Mouse (Mus musculus) liver, embryonic 12.5 days (tissue): ENCODE measurements at regions not wholly inside any gene's neighbourhood (a gene's known extent, or its start where the extent isn't known, plus 50 kb on each side); places are given as distances from the start of the nearest gene placed in this dataset.

Source experiments
- ATAC-seq: fragments of 200-750 bp; cut with Nextera tagmentation; 2 replicates; pipeline ENCODE4 v1.8.0; 2017; ENCODE audit warnings: moderate number of reproducible peaks, mild to moderate bottlenecking, moderate library complexity
- H3K27ac ChIP-seq: fragments of 300-500 bp; sonication (generic); 2 replicates; pipeline ENCODE4 v1.5.1; 2016; ENCODE audit warnings: mild to moderate bottlenecking
- H3K27me3 ChIP-seq: fragments of 300-500 bp; sonication (generic); replicated peaks from 2 replicates; pipeline ENCODE4 v1.6.1; 2016; ENCODE audit warnings: mild to moderate bottlenecking, moderate library complexity
- H3K36me3 ChIP-seq: fragments of 300-500 bp; sonication (generic); 2 replicates; pipeline ENCODE4 v1.6.1; 2016; ENCODE audit warnings: mild to moderate bottlenecking, moderate library complexity
- H3K4me1 ChIP-seq: fragments of 300-500 bp; sonication (generic); 2 replicates; pipeline ENCODE4 v1.6.1; 2016
- H3K4me2 ChIP-seq: fragments of 300-500 bp; sonication (generic); 2 replicates; pipeline ENCODE4 v1.6.1; 2016; ENCODE audit warnings: mild to moderate bottlenecking, moderate library complexity
- H3K4me3 ChIP-seq: fragments of 300-500 bp; sonication (generic); 2 replicates; pipeline ENCODE4 v1.5.1; 2016; ENCODE audit warnings: mild to moderate bottlenecking, moderate library complexity
- H3K9ac ChIP-seq: fragments of 300-500 bp; sonication (generic); 2 replicates; pipeline ENCODE4 v1.6.1; 2016; ENCODE audit warnings: mild to moderate bottlenecking, moderate library complexity
- H3K9me3 ChIP-seq: fragments of 300-500 bp; sonication (generic); replicated peaks from 2 replicates; pipeline ENCODE4 v1.6.1; 2016; ENCODE audit warnings: mild to moderate bottlenecking, moderate library complexity
- WGBS: fragments of 180-500 bp; shearing (Covaris S2); methylation state at CpG from one replicate; pipeline ENCODE4 v1.1.7; 2016; ENCODE audit not compliant: insufficient replicate concordance; 5-methylcytosine and 5-hydroxymethylcytosine counted together

DNA sequence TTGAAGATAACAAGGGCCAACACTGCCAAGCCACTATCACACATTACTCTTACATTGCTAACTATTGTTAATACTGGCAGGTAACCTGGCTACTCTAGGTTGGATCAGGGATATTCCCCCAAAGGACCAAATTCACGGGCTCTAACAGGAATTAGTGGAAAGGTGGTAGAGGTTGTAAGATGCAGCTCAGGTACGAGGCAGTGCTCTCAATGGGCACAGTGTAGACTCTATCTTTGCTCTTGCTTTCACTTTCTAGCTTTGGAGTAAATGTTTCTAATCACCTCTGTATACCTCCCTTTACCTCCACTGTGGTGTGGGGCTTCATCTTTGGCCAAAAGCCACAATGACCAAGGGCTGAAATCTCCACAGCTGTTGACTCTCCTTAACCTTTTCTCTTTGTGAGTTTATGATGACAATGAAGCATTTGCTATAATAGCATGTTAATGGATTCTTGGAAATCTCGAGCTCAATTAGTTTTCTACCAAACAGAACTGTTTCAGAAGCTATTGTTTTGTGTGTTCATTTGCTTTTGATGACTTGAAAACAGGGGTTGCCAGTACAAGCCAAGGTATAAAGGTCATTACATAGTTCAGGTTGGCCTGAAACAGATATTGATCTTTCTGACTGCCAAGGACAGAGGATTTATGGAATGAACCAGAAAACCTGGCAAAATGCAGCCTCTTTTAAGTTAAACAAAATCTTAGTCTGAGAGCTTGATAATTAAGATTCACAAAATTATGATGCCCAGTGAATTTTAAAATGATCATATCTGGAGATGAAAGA, 454.1 kb downstream of the 1190002N15Rik start:
- no peak overlapping the region for H3K4me3 ChIP-seq
- WGBS, result 43% methylated on average over 3 of the region's 3 CpGs
- ATAC-seq, result no peak
- no peak overlapping the region for H3K4me2 ChIP-seq
- H3K4me1 ChIP-seq, result no peaks in the 10 kb centered on the region
- no peaks in the 10 kb centered on the region for H3K9me3 ChIP-seq
- no peak overlapping the region for H3K9ac ChIP-seq
- no peak overlapping the region for H3K27ac ChIP-seq
- no peaks in the 10 kb centered on the region for H3K36me3 ChIP-seq
- H3K27me3 ChIP-seq, result no peaks in the 10 kb centered on the region

DNA sequence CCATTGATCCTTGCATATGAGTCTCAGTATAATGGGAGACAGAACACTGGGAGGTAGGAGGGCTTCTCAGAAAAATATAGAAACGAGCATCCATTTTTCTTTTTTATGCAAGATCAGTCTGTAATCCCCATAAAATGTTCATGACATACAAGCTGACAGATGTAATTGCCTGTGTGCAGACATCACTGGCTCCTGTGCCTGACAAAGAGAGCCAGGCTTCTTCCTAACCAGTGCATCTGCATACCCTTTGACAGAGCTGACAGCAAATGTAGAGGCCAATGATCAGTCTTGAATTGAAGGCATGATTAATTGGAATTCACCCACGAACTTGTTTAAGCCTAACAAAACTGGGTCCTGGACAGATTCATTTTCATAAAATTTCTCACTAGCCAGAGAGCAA, 463.0 kb downstream of the 1190002N15Rik start:
- no peak overlapping the region for H3K4me2 ChIP-seq
- no peak overlapping the region for H3K9ac ChIP-seq
- no peaks in the 10 kb centered on the region for H3K4me1 ChIP-seq
- no peak for ATAC-seq
- H3K36me3 ChIP-seq, result no peaks in the 10 kb centered on the region
- H3K27me3 ChIP-seq, result no peaks in the 10 kb centered on the region
- H3K27ac ChIP-seq, result no peak overlapping the region
- WGBS, result 26% methylated on average over 2 of the region's 2 CpGs
- no peak overlapping the region for H3K4me3 ChIP-seq
- no peaks in the 10 kb centered on the region for H3K9me3 ChIP-seq

DNA sequence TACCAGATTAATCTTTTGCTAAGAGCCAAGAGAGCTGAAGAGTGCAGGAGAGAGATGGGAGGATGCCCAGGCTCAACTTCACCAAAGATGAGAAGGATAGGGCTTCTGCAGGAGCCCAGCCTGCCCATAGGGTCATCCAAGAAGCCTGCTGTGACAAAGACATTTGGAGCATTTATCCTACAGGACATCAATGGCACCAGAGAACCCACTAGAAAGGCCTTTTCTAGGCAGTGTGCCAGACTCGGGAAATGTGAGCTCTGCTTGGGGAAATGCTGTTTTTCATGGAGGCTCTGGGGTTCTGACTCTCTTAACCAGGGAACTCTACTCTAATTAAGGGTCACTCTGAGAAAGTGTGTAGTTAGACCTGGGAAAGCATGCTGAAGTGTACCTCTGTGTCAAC, 470.8 kb downstream of the 1190002N15Rik start:
- ATAC-seq, result no peak
- 75% methylated on average over 1 of the region's 1 CpGs for WGBS
- no peak overlapping the region for H3K27ac ChIP-seq

DNA sequence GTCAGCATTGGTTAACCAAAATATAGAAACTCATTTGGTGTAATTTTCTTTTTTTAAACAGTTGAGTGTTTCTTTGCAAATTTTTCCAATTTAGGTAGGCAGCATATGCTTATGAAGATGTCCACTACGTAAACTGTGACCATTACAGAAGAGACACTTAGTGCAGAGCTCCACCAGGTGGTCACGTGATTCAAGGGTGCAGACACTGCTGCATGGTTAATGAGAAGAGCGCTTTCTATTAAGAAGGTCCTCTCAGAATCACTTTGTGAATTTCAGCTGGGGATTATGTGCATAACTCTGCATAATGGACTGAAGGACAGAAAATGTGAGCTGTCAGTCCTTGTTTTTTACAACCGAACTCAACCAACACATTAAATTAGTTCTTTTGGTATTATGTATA, 484.7 kb downstream of the 1190002N15Rik start:
- Histone ChIP-seq H3K9me3 (no peaks in the 10 kb centered on the region), H3K4me2 (no peak overlapping the region)
- 70% methylated on average over 4 of the region's 4 CpGs for WGBS

More for the DNA sequence above, 470.8 kb downstream of the 1190002N15Rik start:
- Histone ChIP-seq H3K9me3 (no peaks in the 10 kb centered on the region), H3K36me3 (no peaks in the 10 kb centered on the region), H3K9ac (no peak overlapping the region), H3K4me3 (no peak overlapping the region), H3K4me2 (no peak overlapping the region), H3K27me3 (no peaks in the 10 kb centered on the region), H3K4me1 (no peaks in the 10 kb centered on the region)

DNA sequence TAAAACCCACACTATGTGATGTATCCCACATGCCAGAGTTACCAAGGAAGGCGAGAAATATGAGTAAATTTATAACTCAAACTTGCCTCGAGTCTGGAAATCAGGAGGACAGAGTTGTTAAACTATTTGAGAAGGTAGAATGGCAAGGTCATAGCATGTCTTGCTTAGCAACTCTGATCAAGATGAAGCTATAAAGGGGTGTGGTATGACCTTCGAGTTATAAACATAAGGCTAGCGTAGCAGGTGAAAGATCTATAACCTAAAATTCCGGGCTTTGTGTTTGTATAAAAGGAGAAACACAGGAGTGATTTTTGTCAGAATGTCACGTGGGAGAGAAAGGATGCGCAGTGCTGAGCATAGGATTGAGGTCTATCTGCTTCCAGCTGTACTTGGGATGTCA, 490.0 kb downstream of the 1190002N15Rik start:
- no peak for ATAC-seq
- 64% methylated on average over 7 of the region's 7 CpGs for whole genome bisulfite sequencing
- H3K27ac ChIP-seq, result no peak overlapping the region

More for the DNA sequence above, 484.7 kb downstream of the 1190002N15Rik start:
- no peaks in the 10 kb centered on the region for H3K4me1 ChIP-seq
- no peak for ATAC-seq
- no peak overlapping the region for H3K4me3 ChIP-seq
- no peaks in the 10 kb centered on the region for H3K36me3 ChIP-seq
- H3K27ac ChIP-seq, result no peak overlapping the region
- no peak overlapping the region for H3K9ac ChIP-seq
- no peaks in the 10 kb centered on the region for H3K27me3 ChIP-seq

DNA sequence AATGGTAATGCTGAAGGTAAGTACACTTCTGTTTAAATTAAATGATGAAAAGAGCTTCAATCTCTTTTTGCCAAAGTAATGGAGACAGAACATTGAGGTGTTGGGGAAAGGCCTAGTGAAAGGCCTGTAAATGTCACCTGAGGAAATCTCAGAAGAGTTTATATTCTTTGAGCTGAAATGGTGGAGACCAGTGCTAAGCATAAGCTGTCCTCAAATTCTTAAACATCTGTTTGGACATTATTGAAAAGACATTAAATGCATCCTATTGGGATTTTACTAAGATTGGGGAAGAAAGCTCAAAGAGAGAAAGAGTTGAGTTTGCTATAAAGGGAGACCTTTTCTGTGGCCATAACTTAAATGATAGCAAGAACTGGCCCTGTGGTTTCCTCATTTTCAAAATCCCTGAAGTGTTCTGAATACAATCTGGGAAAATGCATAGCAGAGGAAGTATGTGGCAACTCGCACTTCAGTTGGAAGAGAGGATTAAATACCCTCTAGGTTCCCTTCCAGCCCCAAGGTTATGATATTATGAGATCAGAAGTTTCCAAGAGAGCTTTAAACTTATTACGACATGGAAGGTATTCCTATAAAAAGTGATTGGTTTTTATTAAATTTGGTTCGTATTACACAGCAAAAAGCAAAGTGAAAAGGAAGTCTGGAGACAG, 492.3 kb downstream of the 1190002N15Rik start:
- ATAC-seq, result no peak
- H3K27me3 ChIP-seq, result no peaks in the 10 kb centered on the region
- no peak overlapping the region for H3K4me3 ChIP-seq
- no peaks in the 10 kb centered on the region for H3K36me3 ChIP-seq
- no peaks in the 10 kb centered on the region for H3K4me1 ChIP-seq
- no peak overlapping the region for H3K4me2 ChIP-seq
- H3K9me3 ChIP-seq, result no peaks in the 10 kb centered on the region
- WGBS, result 52% methylated on average over 3 of the region's 3 CpGs
- no peak overlapping the region for H3K9ac ChIP-seq
- no peak overlapping the region for H3K27ac ChIP-seq

More for the DNA sequence above, 490.0 kb downstream of the 1190002N15Rik start:
- Histone ChIP-seq H3K9me3 (no peaks in the 10 kb centered on the region), H3K27me3 (no peaks in the 10 kb centered on the region), H3K4me3 (no peak overlapping the region), H3K36me3 (no peaks in the 10 kb centered on the region), H3K4me1 (no peaks in the 10 kb centered on the region), H3K4me2 (no peak overlapping the region), H3K9ac (no peak overlapping the region)

DNA sequence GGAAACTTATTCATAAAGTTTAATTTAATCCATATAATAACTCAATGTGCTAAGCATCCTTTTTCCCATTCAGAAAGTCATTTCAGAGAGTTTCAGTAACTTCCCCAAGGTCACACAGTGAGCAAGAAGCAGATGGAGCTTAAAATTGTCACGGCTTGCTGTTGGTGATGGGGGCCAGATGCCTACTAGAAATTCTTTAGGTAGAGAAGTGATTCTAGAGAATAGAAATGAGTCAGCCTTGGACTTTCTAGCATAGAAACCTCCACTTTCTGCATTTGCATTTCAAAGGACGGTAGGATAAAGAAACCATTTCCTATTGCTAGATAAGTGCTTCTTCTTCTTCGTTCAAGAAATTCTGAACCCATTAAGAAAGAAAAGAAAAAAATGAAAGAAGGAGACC, 514.1 kb downstream of the 1190002N15Rik start:
- H3K9ac ChIP-seq, result no peak overlapping the region
- H3K9me3 ChIP-seq, result no peaks in the 10 kb centered on the region
- H3K27me3 ChIP-seq, result no peaks in the 10 kb centered on the region
- 54% methylated on average over 3 of the region's 3 CpGs for whole genome bisulfite sequencing
- no peaks in the 10 kb centered on the region for H3K36me3 ChIP-seq
- ATAC-seq, result no peak
- H3K27ac ChIP-seq, result no peak overlapping the region
- H3K4me3 ChIP-seq, result no peak overlapping the region
- H3K4me1 ChIP-seq, result no peaks in the 10 kb centered on the region
- no peak overlapping the region for H3K4me2 ChIP-seq

DNA sequence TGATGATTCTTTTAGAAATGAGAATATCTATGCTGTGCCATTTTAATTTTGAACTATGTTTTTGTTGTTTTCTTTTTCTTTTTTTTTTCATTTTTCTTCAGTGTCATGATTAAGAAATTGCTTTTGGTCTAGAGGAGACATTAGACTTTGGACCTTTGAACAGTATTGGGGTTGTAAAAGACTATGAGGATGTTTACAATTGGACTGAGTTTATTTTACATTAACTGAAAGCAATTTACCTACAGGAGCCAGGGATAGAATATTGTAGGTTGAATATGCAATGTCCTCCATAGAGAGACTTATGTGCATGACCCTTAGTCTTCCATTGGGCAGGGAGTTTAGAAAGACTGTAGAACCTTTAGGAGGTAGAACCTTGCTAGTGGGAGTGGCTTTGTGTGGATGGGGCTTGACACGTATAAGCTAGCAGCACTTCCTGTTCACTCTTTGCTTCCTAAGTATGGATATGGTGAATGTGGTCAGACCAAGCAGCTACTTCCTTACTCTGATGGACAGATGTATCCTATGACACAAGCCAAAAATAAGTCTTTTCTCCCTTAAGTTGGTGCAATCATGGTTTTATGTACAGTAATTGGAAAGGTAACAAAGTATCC, 516.5 kb downstream of the 1190002N15Rik start:
- 14% methylated on average over 1 of the region's 1 CpGs for WGBS
- Histone ChIP-seq H3K4me3 (no peak overlapping the region), H3K27ac (no peak overlapping the region), H3K27me3 (no peaks in the 10 kb centered on the region), H3K4me2 (no peak overlapping the region), H3K4me1 (no peaks in the 10 kb centered on the region), H3K36me3 (no peaks in the 10 kb centered on the region), H3K9ac (no peak overlapping the region), H3K9me3 (no peaks in the 10 kb centered on the region)
- ATAC-seq, result no peak

DNA sequence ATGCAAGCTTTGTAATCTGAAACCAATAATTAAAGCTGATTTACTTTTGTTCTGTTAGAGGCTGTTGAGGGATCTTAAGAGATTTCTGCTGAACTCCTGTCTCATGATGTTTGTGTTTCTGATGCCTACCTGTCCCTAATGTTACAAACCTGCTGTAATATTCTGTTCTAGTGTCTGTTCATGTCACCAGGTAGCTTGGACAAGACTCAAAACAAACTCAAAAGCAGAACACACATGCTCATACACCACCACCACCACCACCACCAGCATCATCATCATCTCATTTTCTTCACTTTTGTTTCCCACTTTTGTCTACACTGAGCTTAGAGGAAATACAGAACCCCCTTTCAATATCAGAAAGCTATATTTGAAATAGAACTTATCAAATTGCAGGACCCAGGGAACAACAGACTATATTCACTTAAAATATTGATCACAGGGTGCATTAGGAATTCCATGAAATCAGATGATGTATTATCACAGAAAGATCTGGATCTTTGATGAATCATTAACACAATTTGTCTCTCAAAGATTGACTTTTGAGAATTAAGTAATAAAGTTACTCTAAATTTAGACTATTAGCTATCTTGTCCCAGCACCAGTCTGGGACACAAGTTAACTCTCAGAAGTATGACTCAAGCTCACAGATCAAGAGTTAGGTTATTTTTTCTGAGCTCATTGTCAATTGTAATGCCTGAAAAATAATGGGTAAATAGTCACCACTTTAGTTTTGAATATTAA, 521.0 kb downstream of the 1190002N15Rik start:
- Histone ChIP-seq H3K9ac (no peak overlapping the region), H3K9me3 (no peaks in the 10 kb centered on the region), H3K36me3 (no peaks in the 10 kb centered on the region), H3K4me3 (no peak overlapping the region), H3K27ac (no peak overlapping the region), H3K27me3 (no peaks in the 10 kb centered on the region), H3K4me1 (no peaks in the 10 kb centered on the region), H3K4me2 (no peak overlapping the region)
- ATAC-seq, result no peak

DNA sequence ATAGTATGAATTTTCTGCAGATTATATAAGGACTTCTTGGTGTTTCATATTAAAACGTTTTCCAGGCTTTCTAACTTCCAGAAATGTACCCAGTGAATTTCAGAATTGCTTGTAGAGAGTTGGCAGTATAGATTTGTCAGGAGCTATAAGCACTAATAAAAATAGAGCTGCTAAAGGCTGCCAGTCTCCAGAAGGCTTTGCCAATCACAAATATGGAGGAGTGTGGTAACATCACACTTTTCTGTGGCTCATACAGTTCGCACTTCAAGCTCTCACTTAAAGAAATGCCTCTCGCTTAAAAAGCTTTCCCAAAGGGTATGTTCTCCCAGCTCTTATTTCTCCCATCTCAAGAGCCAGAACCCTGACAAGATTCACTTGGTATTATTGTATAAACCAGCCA, 545.7 kb downstream of the 1190002N15Rik start:
- no peaks in the 10 kb centered on the region for H3K36me3 ChIP-seq
- WGBS, result 53% methylated on average over 3 of the region's 3 CpGs

DNA sequence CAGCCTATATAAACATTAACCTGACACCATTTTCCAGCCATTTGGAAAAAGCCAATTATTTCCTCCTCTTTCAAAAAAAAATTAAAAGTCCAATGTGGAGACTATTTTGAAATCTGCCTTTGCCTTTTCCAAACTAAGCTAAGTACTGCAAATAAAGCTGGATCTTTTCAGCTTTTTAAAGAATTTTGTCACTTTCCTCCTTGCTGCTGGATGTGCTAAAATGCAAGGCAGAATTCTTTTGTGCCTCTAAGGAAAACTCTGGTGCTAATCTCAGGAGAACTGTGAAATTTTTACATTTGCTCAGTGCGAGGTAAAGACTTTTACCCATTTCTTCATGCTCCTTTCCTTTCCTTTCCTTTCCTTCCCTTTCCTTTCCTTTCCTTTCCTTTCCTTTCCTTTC, 546.7 kb downstream of the 1190002N15Rik start:
- ATAC-seq, result no peak
- H3K9ac ChIP-seq, result no peak overlapping the region
- no peaks in the 10 kb centered on the region for H3K27me3 ChIP-seq

More for the DNA sequence above, 545.7 kb downstream of the 1190002N15Rik start:
- Histone ChIP-seq H3K9me3 (no peaks in the 10 kb centered on the region), H3K4me1 (no peaks in the 10 kb centered on the region), H3K4me2 (no peak overlapping the region), H3K27ac (no peak overlapping the region), H3K4me3 (no peak overlapping the region), H3K27me3 (no peaks in the 10 kb centered on the region), H3K9ac (no peak overlapping the region)
- no peak for ATAC-seq

DNA sequence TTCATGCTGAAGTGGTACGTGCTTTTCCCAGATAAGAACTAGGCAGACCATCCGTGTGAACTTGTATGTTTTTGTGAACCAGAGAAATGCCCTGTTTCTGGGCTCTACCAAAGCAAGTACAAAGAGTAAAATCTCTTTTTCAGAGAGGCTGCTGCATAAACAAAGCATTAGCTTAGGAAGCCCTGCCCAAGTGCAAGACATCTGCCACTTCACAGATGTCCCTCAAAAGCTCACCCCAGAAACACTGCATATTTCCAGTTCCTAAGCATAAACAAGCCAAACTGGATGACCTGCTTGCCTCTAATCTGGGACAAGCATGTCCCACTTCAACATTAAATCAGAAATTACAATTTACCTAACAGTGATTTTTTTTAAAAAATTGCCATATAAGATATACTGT, 556.7 kb downstream of the 1190002N15Rik start:
- Histone ChIP-seq H3K4me3 (no peak overlapping the region), H3K9ac (no peak overlapping the region), H3K27me3 (no peaks in the 10 kb centered on the region), H3K4me1 (no peaks in the 10 kb centered on the region), H3K4me2 (no peak overlapping the region), H3K36me3 (no peaks in the 10 kb centered on the region), H3K9me3 (no peaks in the 10 kb centered on the region), H3K27ac (no peak overlapping the region)
- 52% methylated on average over 2 of the region's 2 CpGs for WGBS
- no peak for ATAC-seq

More for the DNA sequence above, 546.7 kb downstream of the 1190002N15Rik start:
- 47% methylated on average over 1 of the region's 1 CpGs for WGBS
- H3K9me3 ChIP-seq, result no peaks in the 10 kb centered on the region
- H3K4me3 ChIP-seq, result no peak overlapping the region
- H3K4me2 ChIP-seq, result no peak overlapping the region
- H3K4me1 ChIP-seq, result no peaks in the 10 kb centered on the region
- H3K27ac ChIP-seq, result no peak overlapping the region
- no peaks in the 10 kb centered on the region for H3K36me3 ChIP-seq
